Mouse (Mus musculus) frontal cortex, adult 2 months (tissue): ENCODE results near the gene Ebp. TPM values are rescaled to one million over a fixed set of nuclear protein-coding genes. Genes with fewer than 3 reads are reported as not detected.

Experiments
- polyA plus RNA-seq: library from polyadenylated mRNA; depleted of rRNA; stranded (reverse); fragments of >200 nt; gene quantifications from 2 replicates; pipeline ENCODE4 v1.2.3, GENCODE M21; 2012; rRNA removed

Ebp gene
- polyA plus RNA-seq, 1 experiment, result 20.0 TPM

Other genes starting within 250 kb of the Ebp start
- gene Hdac6, start 245.6 kb downstream of the Ebp start, polyA plus RNA-seq, result 71.9 and 81.8 TPM in 2 replicates
- not detected in 2 replicates for gene Gata1, start 215.4 kb downstream of the Ebp start, polyA plus RNA-seq
- 0.60 and 0.84 TPM in 2 replicates for gene Glod5, start 175.0 kb downstream of the Ebp start, polyA plus RNA-seq
- 25.0 and 27.5 TPM in 2 replicates for gene Suv39h1, start 118.8 kb downstream of the Ebp start, polyA plus RNA-seq
- 1.1 and 1.4 TPM in 2 replicates for gene Was, start 103.0 kb downstream of the Ebp start, polyA plus RNA-seq
- 221 and 236 TPM in 2 replicates for gene Wdr13, start 60.6 kb downstream of the Ebp start, polyA plus RNA-seq
- gene Rbm3, start 47.6 kb downstream of the Ebp start, polyA plus RNA-seq, result 216 and 235 TPM in 2 replicates
- 16.7 TPM in 2 replicates for gene Tbc1d25, start 17.3 kb downstream of the Ebp start, polyA plus RNA-seq
- gene Porcn, start 13.0 kb upstream of the Ebp start, polyA plus RNA-seq, result 112 and 115 TPM in 2 replicates
- gene Ftsj1, start 58.9 kb upstream of the Ebp start, polyA plus RNA-seq, result 28.2 and 28.4 TPM in 2 replicates
- 10.3 and 12.2 TPM in 2 replicates for gene Slc38a5, start 77.6 kb upstream of the Ebp start, polyA plus RNA-seq
- not detected in 2 replicates for gene Ssxb10, start 133.9 kb upstream of the Ebp start, polyA plus RNA-seq
- not detected in 2 replicates for gene Ssxb9, start 173.5 kb upstream of the Ebp start, polyA plus RNA-seq
- gene Ssxb1, start 219.8 kb upstream of the Ebp start, polyA plus RNA-seq, result not detected in 2 replicates